Mouse (Mus musculus) erythroblast, embryonic 14.5 days (primary cell): ENCODE data around the gene Slc9a4.

ENCODE experiments used
- GATA1 ChIP-seq: IDR thresholded peaks from 2 replicates; pipeline ENCODE4 v1.6.1; 2012; ENCODE audit warnings: low read length, inconsistent platforms, mixed read lengths
- TAL1 ChIP-seq: IDR thresholded peaks from 3 replicates; pipeline ENCODE4 v1.6.1; 2012; ENCODE audit warnings: low read length, inconsistent platforms, mixed read lengths

- TF ChIP-seq GATA1 (no peak), TAL1 (no peak)
These were observed 91.6 kb downstream of the Slc9a4 start for GRCm38 (mm10) chr1:40671490-40671889.
